Mouse (Mus musculus): Measurements from ENCODE around the gene Sapcd2. TPM values are rescaled to one million over a fixed set of nuclear protein-coding genes. Genes with fewer than 3 reads are reported as not detected.

Sapcd2 gene
- polyA plus RNA-seq, 1 experiment from 2014 or later: 7.8 TPM

GRCm38 (mm10) chr2:25364761-25365090 lies 7.4 kb upstream of the Sapcd2 start:
- WGBS: 36% methylated on average over 9 of the region's 9 CpGs
- Histone ChIP-seq H3K27ac (ENCODE audit: low read depth, low read length) (no peak overlapping the region), H3K9ac (replicated peaks; ENCODE audit: low read depth, low read length) (peak overlapping the region; percentile 63; the same call in 1 of the 2 replicates), H3K36me3 (ENCODE audit: control insufficient read depth, insufficient read depth, low read length) (no peaks in the 10 kb centered on the region), H3K4me2 (ENCODE audit: low read depth, low read length) (peak overlapping the region; percentile 99), H3K4me1 (ENCODE audit: control insufficient read depth, insufficient read depth, low read length) (0 out of 2 replicates have a peak, but pooled peaks cover 4% of the 10 kb centered on the region), H3K4me3 (ENCODE audit: low read depth, low read length) (peak overlapping the region; percentile 47), H3K27me3 (ENCODE audit: control insufficient read depth, insufficient read depth, low read length) (peaks cover 17% of the 10 kb centered on the region), H3K9me3 (ENCODE audit: control insufficient read depth, low read length) (no peaks in the 10 kb centered on the region)
- ATAC-seq (ENCODE audit: low read depth): 0 out of 2 replicates have a peak, but pooled peaks have one; percentile 22

DNA sequence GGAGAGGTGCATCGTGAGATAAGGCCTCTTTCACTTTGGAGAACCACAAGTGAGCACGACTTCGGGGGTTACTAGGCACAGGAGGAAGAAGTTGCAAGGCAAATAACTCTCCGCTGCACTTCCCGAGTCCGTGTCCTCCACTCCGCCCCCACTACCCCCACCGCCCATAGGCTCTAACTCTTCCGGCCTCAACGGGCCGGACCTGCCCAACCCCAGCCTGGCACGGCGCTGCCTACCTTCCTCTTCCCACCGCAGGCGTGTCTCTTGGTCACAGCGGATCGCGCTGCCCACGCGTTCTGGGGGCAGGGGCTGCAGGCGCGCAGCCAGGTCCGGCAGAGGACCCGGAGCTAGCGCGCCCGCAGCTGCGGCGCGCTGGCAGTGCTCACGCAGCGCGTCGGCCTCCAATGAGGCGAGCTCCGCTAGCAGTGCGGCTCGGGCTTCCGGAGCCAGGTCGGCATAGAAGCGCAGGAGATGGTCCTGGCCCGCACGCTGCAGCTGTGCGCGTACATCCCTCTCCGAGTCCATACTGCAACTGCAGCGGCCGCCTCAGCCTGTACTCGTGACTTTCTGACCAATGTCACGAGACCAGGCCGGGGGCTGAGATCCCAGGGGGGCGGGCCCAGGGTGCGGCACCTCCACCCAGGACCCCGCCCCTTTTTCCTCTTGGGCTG lies 6.9 kb upstream of the Sapcd2 start, which contains the start of gene Uap1l1:
TSS of gene Uap1l1 (minus strand) at position 592 of the 671 bp plus-strand sequence.
- Histone ChIP-seq H3K9me3 (ENCODE audit: control insufficient read depth, low read length) (no peaks in the 10 kb centered on the region), H3K4me3 (ENCODE audit: low read depth, low read length) (peak within 1 kb of the TSS; percentile 47), H3K36me3 (ENCODE audit: control insufficient read depth, insufficient read depth, low read length) (no peaks in the 10 kb centered on the region), H3K4me2 (ENCODE audit: low read depth, low read length) (peak within 1 kb of the TSS; percentile 99), H3K9ac (replicated peaks; ENCODE audit: low read depth, low read length) (peak within 1 kb of the TSS; percentile 63), H3K27me3 (ENCODE audit: control insufficient read depth, insufficient read depth, low read length) (peaks cover 17% of the 10 kb centered on the region), H3K27ac (ENCODE audit: low read depth, low read length) (no peak within 1 kb of the TSS), H3K4me1 (ENCODE audit: control insufficient read depth, insufficient read depth, low read length) (0 out of 2 replicates have a peak, but pooled peaks cover 4% of the 10 kb centered on the region)
- WGBS: under 1% methylated on average over 54 of the region's 54 CpGs
- peak; percentile 83 for ATAC-seq (ENCODE audit: low read depth)

- Histone ChIP-seq H3K4me3 (ENCODE audit: low read depth, low read length) (no peak overlapping the region), H3K27me3 (ENCODE audit: control insufficient read depth, insufficient read depth, low read length) (peaks cover 10% of the 10 kb centered on the region), H3K9me3 (ENCODE audit: control insufficient read depth, low read length) (no peaks in the 10 kb centered on the region), H3K27ac (ENCODE audit: low read depth, low read length) (no peak overlapping the region), H3K4me1 (ENCODE audit: control insufficient read depth, insufficient read depth, low read length) (peaks cover 11% of the 10 kb centered on the region; the same call in 1 of the 2 replicates), H3K9ac (replicated peaks; ENCODE audit: low read depth, low read length) (no peak overlapping the region), H3K4me2 (ENCODE audit: low read depth, low read length) (no peak overlapping the region), H3K36me3 (ENCODE audit: control insufficient read depth, insufficient read depth, low read length) (no peaks in the 10 kb centered on the region)
- WGBS: 89% methylated on average over 3 of the region's 3 CpGs
- ATAC-seq (ENCODE audit: low read depth): no peak
These were observed 2.1 kb upstream of the Sapcd2 start for GRCm38 (mm10) chr2:25369996-25370395.

GRCm38 (mm10) chr2:25372644-25373391 lies 697 bp downstream of the Sapcd2 start:
- 2% methylated on average over 42 of the region's 42 CpGs for WGBS

DNA sequence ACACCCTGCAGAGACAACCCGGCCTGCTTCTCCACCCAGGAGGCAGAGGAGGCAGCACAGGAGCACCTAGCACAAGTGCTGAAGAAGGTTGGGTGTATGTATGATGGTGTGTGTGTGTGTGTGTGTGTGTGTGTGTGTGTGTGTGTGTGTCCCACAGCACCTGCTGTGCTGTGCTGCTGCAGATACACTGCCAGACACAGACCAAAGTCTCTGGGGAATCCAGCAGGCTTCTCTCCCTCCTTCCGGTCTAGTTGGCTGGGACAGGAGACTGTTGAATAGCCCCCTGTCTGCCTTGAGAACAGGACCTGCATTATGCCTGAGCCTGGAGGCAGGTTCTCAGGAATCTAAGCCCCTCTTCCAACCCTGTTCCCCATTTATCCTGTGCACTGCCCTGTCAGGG lies 1.3 kb downstream of the Sapcd2 start:
- 14% methylated on average over 2 of the region's 2 CpGs for WGBS
- H3K4me3 ChIP-seq (ENCODE audit: low read depth, low read length): no peak overlapping the region
- no peak overlapping the region for H3K9ac ChIP-seq (replicated peaks; ENCODE audit: low read depth, low read length)
- H3K9me3 ChIP-seq (ENCODE audit: control insufficient read depth, low read length): no peaks in the 10 kb centered on the region
- H3K4me1 ChIP-seq (ENCODE audit: control insufficient read depth, insufficient read depth, low read length): peaks cover 8% of the 10 kb centered on the region; the same call in 1 of the 2 replicates
- no peak overlapping the region for H3K27ac ChIP-seq (ENCODE audit: low read depth, low read length)
- no peaks in the 10 kb centered on the region for H3K36me3 ChIP-seq (ENCODE audit: control insufficient read depth, insufficient read depth, low read length)
- no peaks in the 10 kb centered on the region for H3K27me3 ChIP-seq (ENCODE audit: control insufficient read depth, insufficient read depth, low read length)
- peak overlapping the region; percentile 96 for H3K4me2 ChIP-seq (ENCODE audit: low read depth, low read length)
- no peak for ATAC-seq (ENCODE audit: low read depth)

More at GRCm38 (mm10) chr2:25372644-25373391, 697 bp downstream of the Sapcd2 start:
- H3K27ac ChIP-seq (ENCODE audit: low read depth, low read length): no peak overlapping the region; the same call in 1 of the 2 replicates
- H3K36me3 ChIP-seq (ENCODE audit: control insufficient read depth, insufficient read depth, low read length): no peaks in the 10 kb centered on the region
- H3K27me3 ChIP-seq (ENCODE audit: control insufficient read depth, insufficient read depth, low read length): 0 out of 2 replicates have a peak, but pooled peaks cover 3% of the 10 kb centered on the region
- peak overlapping the region; percentile 56 for H3K4me3 ChIP-seq (ENCODE audit: low read depth, low read length)
- H3K4me1 ChIP-seq (ENCODE audit: control insufficient read depth, insufficient read depth, low read length): peaks cover 8% of the 10 kb centered on the region; the same call in 1 of the 2 replicates
- peak overlapping the region; percentile 96 for H3K4me2 ChIP-seq (ENCODE audit: low read depth, low read length)
- peak; percentile 10; the same call in 1 of the 2 replicates for ATAC-seq (ENCODE audit: low read depth)
- H3K9ac ChIP-seq (replicated peaks; ENCODE audit: low read depth, low read length): peak overlapping the region; percentile 55
- no peaks in the 10 kb centered on the region for H3K9me3 ChIP-seq (ENCODE audit: control insufficient read depth, low read length)

- Histone ChIP-seq H3K9me3 (ENCODE audit: control insufficient read depth, low read length) (no peaks in the 10 kb centered on the region), H3K27ac (ENCODE audit: low read depth, low read length) (no peak overlapping the region), H3K4me3 (ENCODE audit: low read depth, low read length) (no peak overlapping the region), H3K4me2 (ENCODE audit: low read depth, low read length) (no peak overlapping the region), H3K36me3 (ENCODE audit: control insufficient read depth, insufficient read depth, low read length) (no peaks in the 10 kb centered on the region), H3K4me1 (ENCODE audit: control insufficient read depth, insufficient read depth, low read length) (peaks cover 8% of the 10 kb centered on the region; the same call in 1 of the 2 replicates), H3K9ac (replicated peaks; ENCODE audit: low read depth, low read length) (no peak overlapping the region), H3K27me3 (ENCODE audit: control insufficient read depth, insufficient read depth, low read length) (no peaks in the 10 kb centered on the region)
- ATAC-seq (ENCODE audit: low read depth): no peak
- WGBS: 75% methylated on average over 4 of the region's 4 CpGs
These were observed 4.5 kb downstream of the Sapcd2 start for GRCm38 (mm10) chr2:25376589-25376988.

GRCm38 (mm10) chr2:25384492-25384891 lies 12.4 kb downstream of the Sapcd2 start:
- no peak overlapping the region for H3K27ac ChIP-seq (ENCODE audit: low read depth, low read length)
- no peak overlapping the region for H3K4me3 ChIP-seq (ENCODE audit: low read depth, low read length)
- H3K4me1 ChIP-seq (ENCODE audit: control insufficient read depth, insufficient read depth, low read length): no peaks in the 10 kb centered on the region
- H3K27me3 ChIP-seq (ENCODE audit: control insufficient read depth, insufficient read depth, low read length): no peaks in the 10 kb centered on the region
- H3K4me2 ChIP-seq (ENCODE audit: low read depth, low read length): no peak overlapping the region
- ATAC-seq (ENCODE audit: low read depth): no peak
- H3K9me3 ChIP-seq (ENCODE audit: control insufficient read depth, low read length): no peaks in the 10 kb centered on the region
- no peaks in the 10 kb centered on the region for H3K36me3 ChIP-seq (ENCODE audit: control insufficient read depth, insufficient read depth, low read length)
- whole genome bisulfite sequencing: 82% methylated on average over 5 of the region's 5 CpGs
- no peak overlapping the region for H3K9ac ChIP-seq (replicated peaks; ENCODE audit: low read depth, low read length)

DNA sequence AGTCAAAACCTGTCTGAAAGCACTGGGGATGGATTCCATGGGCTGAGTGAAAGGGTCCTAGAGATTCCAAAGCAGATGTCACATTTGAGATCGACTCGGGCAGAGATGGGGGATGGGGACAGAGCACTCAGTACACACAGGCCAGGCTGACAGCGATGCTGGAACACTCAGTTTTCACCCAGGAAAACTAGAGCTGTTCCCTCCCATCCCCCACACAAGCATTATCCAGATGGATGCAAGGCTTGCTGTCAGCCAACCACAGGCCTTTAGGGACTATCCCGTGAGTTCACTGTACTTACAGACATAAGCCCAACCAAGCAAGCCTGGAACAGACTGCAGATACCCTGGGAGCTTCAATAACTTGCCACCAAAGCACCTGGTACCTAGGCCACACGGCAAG lies 19.1 kb downstream of the Sapcd2 start:
- Histone ChIP-seq H3K9me3 (ENCODE audit: control insufficient read depth, low read length) (no peaks in the 10 kb centered on the region), H3K36me3 (ENCODE audit: control insufficient read depth, insufficient read depth, low read length) (no peaks in the 10 kb centered on the region), H3K27ac (ENCODE audit: low read depth, low read length) (no peak overlapping the region), H3K9ac (replicated peaks; ENCODE audit: low read depth, low read length) (no peak overlapping the region), H3K27me3 (ENCODE audit: control insufficient read depth, insufficient read depth, low read length) (peaks cover 14% of the 10 kb centered on the region), H3K4me1 (ENCODE audit: control insufficient read depth, insufficient read depth, low read length) (peaks cover 6% of the 10 kb centered on the region; the same call in 1 of the 2 replicates), H3K4me3 (ENCODE audit: low read depth, low read length) (no peak overlapping the region), H3K4me2 (ENCODE audit: low read depth, low read length) (no peak overlapping the region)
- ATAC-seq (ENCODE audit: low read depth): no peak
- 68% methylated on average over 5 of the region's 5 CpGs for WGBS
